Mouse (Mus musculus) adrenal gland (tissue): Measurements from ENCODE around the gene Ick.
"Not testable (repeated sequence)": the region's sequence is repeated elsewhere in the genome, so short reads cannot be mapped to it uniquely, and the experiment has no call there.

Source experiments
- intact Hi-C: fragments of 180-260 bp; cut with DNase I; formaldehyde crosslinking; loops from one replicate; pipeline ENCODE4 v1.15.1; 2025

The Ick gene

GRCm38 (mm10) chr9:78146099-78146498, 37.1 kb downstream of the Ick start:
- intact Hi-C loops: loop anchor here (5.0 kb wide), 1 partner anchor 34 kb away; no protein-coding TSS in a partner anchor

- intact Hi-C loops: loop anchor here (5.0 kb wide), 1 partner anchor 34 kb away; no protein-coding TSS in a partner anchor
Observed at GRCm38 (mm10) chr9:78146627-78147026, 37.6 kb downstream of the Ick start.

DNA sequence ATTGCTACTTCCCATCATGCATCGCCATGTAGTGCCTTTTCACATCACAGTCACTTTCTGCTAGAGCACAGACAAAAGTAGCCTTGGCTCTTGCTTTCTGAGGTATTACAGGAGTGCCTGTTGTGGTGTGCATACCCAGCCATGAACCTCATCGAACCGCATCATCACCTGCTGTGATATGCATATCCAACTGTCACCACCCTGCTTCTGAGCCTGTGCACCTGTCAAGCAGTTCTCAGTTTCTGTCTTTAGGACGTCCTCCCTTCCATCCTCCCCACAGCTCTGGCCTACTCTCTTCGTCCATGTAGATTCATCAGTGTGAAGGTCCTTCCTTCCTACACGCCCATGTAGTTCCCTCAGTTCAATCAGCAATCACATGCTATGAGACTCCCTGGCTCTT, 39.2 kb downstream of the Ick start:
- intact Hi-C loops: loop anchor here (5.0 kb wide), 1 partner anchor 36 kb away; no protein-coding TSS in a partner anchor

DNA sequence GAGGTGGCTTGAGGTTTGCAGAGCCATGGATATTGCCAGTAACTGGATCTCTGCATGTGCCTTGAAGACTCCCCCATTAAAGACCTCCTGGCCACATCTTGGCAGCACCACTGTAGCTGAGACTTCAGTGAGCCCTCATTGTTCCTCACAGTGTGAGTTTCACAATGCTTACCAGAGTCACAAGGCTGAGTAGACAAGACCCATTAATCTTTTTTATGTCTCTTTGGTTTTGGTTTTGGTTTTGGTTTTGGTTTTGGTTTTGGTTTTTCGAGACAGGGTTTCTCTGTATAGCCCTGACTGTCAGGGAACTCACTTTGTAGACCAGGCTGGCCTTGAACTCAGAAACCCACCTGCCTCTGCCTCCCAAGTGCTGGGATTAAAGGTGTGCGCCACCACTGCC, 40.8 kb downstream of the Ick start:
- intact Hi-C loops: loop anchor here (5.0 kb wide), 1 partner anchor 37 kb away; no protein-coding TSS in a partner anchor

DNA sequence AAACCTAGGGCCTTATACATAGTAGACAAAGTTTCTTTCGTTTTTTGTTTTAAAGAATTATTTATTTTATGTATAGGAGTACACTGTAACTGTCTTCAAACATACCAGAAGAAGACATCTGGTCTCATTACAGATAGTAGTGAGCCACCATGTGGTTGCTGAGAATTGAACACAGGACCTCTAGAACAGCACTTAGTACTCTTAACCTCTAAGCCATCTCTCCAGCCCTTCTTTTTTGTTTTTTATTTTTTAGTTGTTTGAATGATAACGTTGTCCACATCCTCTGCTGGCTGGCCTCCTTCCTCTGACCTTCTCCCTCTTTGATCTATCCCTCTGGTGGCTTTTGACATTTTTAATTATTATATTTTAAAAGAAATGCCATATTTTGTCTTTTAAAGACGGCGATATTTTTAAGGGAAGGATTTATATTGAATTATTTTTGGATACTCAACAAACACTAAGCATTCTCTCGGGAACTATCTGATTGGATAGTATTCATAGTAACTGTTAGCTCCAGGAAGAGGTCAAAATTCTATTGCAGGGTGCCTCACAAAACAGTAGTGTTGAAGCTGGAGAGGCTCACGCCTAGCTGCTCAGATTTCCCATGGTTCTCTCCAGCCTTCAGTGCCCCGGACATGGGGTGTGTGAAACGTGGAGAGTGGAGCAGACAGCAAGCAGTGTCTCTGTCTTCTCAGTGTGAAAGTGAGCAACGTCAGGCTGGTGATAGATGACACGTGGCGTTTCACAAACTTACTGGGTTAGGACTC, 45.4 kb downstream of the Ick start:
- intact Hi-C loops: no loop called here

DNA sequence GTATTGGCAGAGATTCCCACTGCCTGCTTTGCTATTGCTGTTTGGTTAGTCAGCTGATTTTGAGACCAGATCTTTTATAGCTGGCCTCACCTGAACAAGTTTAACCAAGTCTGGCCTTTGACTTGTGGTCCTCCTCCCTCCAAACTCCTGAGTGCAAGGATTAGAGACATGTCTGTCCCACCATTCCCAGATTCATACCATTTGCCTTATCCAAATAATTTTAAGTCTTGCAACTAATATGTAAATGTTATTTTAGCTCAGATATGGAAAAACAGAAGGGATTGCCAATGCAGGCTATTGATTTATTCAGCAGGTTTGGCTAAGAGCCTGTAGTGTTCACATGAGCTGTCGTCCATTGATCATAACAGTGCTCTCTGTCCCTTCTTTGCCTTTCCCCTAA, 48.2 kb downstream of the Ick start:
- intact Hi-C loops: no loop called here

GRCm38 (mm10) chr9:78163291-78163690, 54.3 kb downstream of the Ick start:
- intact Hi-C loops: no loop called here

DNA sequence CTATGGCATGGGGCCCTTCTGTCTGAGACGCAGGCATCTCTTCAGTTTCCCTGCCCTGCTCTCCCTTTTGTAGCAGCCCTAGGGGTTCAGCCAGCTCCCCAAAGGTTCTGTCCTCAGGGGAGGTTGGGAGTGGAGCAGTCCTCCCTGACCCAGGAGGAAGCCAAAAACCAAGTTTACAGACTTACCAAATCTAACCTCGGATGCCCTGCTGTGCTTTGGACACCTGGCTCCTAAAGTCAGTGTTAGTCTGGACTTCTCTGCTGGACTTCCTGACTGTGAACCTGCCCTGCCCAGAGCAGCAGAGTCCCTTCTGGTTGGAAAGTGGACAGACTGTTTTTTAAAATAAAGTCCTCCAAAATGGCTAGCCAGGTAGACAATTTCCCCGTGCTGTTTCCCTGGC, 55.7 kb downstream of the Ick start:
- intact Hi-C loops: loop anchor here (5.0 kb wide), 1 partner anchor 52 kb away; no protein-coding TSS in a partner anchor

DNA sequence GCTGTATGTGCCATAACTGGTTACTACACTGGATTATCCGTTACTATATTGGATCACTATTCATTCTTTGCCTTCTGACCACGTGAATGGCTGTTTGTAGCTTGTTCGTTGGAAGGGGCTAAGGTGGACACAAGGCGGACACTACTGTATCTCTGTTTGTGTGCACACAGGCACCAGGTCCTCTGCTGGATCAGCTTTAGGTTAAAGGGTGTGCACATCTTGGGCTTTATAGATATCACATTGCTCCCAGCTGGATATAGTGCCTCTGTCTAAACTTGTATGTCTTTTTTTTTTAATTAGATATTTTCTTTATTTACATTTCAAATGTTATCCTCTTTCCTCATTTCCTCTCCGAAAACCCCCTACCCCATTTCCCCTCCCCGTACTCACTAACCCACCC, 56.5 kb downstream of the Ick start:
- intact Hi-C loops: loop anchor here (5.0 kb wide), 1 partner anchor 53 kb away; no protein-coding TSS in a partner anchor

- intact Hi-C loops: loop anchor here (5.0 kb wide), 1 partner anchor 55 kb away; no protein-coding TSS in a partner anchor
Observed at GRCm38 (mm10) chr9:78166694-78167452, 57.9 kb downstream of the Ick start.

DNA sequence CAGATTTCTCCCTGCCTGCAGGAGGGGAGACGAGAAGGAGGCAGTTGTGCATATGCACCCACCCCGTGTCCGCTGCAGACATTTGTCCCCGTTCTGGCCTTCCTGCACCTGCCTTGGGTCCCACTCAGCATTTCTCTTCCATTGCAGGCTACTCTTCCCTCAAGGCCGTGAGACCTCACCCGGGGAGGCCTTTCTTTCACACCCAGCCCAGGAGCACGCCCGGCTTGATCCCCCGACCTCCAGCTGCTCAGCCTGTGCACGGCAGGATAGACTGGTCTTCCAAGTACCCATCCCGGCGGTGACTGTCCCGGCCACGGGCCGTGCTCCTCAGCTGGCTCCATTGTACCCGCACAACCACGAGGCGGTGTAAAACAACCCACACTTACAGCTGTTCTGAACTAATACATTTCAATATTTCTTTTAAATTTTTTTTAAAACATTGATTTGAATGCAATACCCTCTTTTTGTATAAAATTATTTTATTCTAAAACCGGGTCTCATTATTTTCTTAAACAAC, 58.5 kb downstream of the Ick start:
- intact Hi-C loops: loop anchor here (5.0 kb wide), 1 partner anchor 55 kb away; no protein-coding TSS in a partner anchor

DNA sequence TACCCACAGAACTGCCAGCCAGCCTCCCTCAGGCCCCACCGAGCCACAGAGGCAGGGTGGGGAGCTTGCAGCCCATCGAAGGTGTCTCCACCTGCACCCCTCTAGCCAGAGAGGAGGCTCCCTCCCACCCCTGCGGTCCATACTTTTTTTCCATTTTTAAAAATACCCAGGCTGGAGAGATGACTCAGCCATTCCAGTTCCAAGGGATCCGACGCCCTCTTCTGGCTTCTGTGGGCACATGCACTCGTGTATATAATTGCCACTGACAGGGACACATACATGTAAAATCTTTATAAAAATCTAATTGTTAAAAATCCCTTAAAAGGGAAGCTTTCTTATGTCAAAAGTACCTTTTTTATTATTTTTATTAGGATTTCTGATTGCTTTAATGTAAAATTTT, 59.9 kb downstream of the Ick start:
- intact Hi-C loops: loop anchor here (5.0 kb wide), 1 partner anchor 57 kb away; no protein-coding TSS in a partner anchor

DNA sequence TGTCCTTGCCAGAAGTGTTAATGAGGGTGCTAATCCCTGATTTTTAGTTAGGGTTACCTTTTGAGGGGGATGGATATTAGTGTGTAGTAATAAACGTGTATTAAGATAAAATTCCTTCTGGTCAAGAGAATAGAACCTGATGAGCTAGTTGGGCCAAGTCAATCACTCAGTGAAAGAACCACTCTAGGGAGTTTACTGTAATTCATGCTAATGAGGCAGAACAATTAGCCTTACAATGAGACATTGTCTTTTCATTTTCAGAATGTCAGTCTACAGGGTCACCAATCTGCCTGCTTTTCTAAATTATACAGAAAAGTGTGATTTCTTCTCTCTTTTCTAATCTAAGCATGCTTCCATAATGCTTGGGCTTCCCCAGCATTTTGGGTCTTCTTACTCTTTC, 65.0 kb downstream of the Ick start:
- intact Hi-C loops: no loop called here

- intact Hi-C loops: not testable (repeated sequence)
Observed at GRCm38 (mm10) chr9:78174925-78175276, 65.9 kb downstream of the Ick start.

DNA sequence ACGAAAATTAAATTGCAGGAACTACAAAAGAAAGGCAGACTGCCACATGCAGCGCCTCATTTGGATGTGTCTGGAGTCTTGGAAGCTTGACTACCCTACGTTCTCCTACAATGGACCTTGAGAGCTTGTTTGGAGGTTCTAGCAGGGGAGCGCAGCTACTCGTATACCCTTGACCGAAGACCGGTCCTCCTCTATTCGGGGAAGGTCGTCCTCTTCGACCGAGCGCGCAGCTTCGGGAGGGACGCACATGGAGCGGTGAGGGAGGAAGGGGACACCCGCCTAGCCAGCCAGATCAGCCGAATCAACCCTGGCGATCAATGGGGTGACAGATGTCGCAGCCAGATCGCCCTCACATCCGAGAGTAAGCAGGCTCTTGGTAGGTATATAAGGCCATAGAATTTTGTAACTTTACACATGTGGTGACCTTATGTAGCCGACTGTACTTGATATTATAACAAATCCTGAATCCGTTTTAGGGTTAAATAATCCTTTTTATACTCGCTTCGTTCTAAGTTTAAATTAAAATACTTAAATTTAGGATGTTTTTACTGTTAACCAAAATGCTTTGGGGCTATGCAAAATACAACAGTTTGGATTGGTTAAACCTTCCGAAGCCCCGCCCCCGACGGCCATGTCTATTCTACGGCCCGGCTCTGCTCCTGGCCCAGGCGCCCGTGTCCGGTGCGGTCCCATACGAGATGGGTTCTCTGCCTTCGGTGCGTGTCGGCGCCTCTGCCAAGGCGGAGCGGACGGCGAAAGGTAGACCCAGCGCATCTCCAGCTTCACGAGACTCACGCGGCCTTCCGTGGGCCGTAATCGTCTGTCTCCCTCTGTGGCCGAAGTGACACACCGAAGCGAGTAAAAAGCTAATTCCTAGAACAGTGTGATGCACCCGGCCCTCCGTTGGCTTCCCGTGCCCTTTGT, 66.5 kb downstream of the Ick start:
- intact Hi-C loops: no loop called here

- intact Hi-C loops: no loop called here
Observed at GRCm38 (mm10) chr9:78176201-78176727, 67.3 kb downstream of the Ick start.

GRCm38 (mm10) chr9:78176831-78177230, 67.8 kb downstream of the Ick start:
- intact Hi-C loops: no loop called here

DNA sequence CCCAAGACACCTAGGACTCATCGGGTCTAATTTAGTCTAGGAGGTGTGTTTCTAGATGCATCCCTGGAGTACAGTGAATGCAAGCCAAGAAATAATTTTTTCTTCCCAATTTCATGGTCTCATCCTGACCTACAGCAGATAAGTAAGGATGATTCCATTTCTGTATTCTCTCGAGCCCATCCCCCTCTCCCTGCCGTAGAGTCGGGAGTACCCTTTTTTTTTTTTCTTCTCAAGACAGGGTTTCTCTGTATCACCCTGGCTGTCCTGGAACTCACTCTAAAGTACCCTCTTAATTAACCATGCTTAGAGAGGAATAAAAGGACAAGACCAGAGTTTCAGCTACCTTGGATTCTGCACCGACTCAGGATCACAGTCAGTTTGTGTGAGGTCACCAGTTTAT, 69.2 kb downstream of the Ick start:
- intact Hi-C loops: no loop called here

- intact Hi-C loops: no loop called here
Observed at GRCm38 (mm10) chr9:78179071-78179470, 70.1 kb downstream of the Ick start.

- intact Hi-C loops: not testable (repeated sequence)
Observed at GRCm38 (mm10) chr9:78182474-78182873, 73.5 kb downstream of the Ick start, which contains the start of gene Gsta4. Gene Gsta4, plus strand, starts transcription at chr9:78182774.

GRCm38 (mm10) chr9:78185686-78186085, 76.7 kb downstream of the Ick start:
- intact Hi-C loops: no loop called here
